Mouse (Mus musculus) heart, embryonic 16.5 days (tissue): ENCODE results near the gene Anks1b. TPM values are rescaled to one million over a fixed set of nuclear protein-coding genes. Genes with fewer than 3 reads are reported as not detected.
A peak's percentile ranks its signal among the peaks of the same experiment; 100 is the strongest.

ENCODE experiments used
- ATAC-seq: fragments of 200-750 bp; cut with Nextera tagmentation; replicated peaks from 2 replicates; pipeline ENCODE4 v1.8.0; 2017; ENCODE audit warnings: moderate number of reproducible peaks; ENCODE audit not compliant: insufficient read depth, low FRiP score; ENCODE audit errors: extremely low read depth
- H3K27ac ChIP-seq: fragments of 300-500 bp; sonication (generic); 2 replicates; pipeline ENCODE4 v1.5.1; 2014; ENCODE audit warnings: mild to moderate bottlenecking, low read length, control low read depth, moderate library complexity
- H3K27me3 ChIP-seq: fragments of 300-500 bp; sonication (generic); 2 replicates; pipeline ENCODE4 v1.6.1; 2014; ENCODE audit warnings: low read length, mixed read lengths; ENCODE audit not compliant: control insufficient read depth, insufficient read depth
- H3K36me3 ChIP-seq: fragments of 300-500 bp; sonication (generic); 2 replicates; pipeline ENCODE4 v1.6.1; 2014; ENCODE audit not compliant: control insufficient read depth, insufficient read depth
- H3K4me1 ChIP-seq: fragments of 300-500 bp; sonication (generic); 2 replicates; pipeline ENCODE4 v1.6.1; 2014; ENCODE audit warnings: low read length, mixed read lengths; ENCODE audit not compliant: control insufficient read depth, insufficient read depth
- H3K4me2 ChIP-seq: fragments of 300-500 bp; sonication (generic); 2 replicates; pipeline ENCODE4 v1.6.1; 2014; ENCODE audit warnings: low read depth, mild to moderate bottlenecking, control low read depth, low read length
- H3K4me3 ChIP-seq: fragments of 300-500 bp; sonication (generic); 2 replicates; pipeline ENCODE4 v1.5.1; 2014; ENCODE audit warnings: mild to moderate bottlenecking, control low read depth, low read length
- H3K9ac ChIP-seq: fragments of 300-500 bp; sonication (generic); 2 replicates; pipeline ENCODE4 v1.6.1; 2014; ENCODE audit warnings: low read length, control low read depth
- H3K9me3 ChIP-seq: fragments of 300-500 bp; sonication (generic); replicated peaks from 2 replicates; pipeline ENCODE4 v1.6.1; 2016; ENCODE audit warnings: low read length; ENCODE audit not compliant: control insufficient read depth
- WGBS: fragments of 180-500 bp; shearing (Covaris S2); extraction: QIAGEN DNeasy Blood & Tissue Kit; methylation state at CpG from one replicate; pipeline ENCODE4 v1.1.7; 2014; 5-methylcytosine and 5-hydroxymethylcytosine counted together
- polyA plus RNA-seq: library from polyadenylated mRNA; unstranded; fragments of >200 nt; fragmentation: Nextera tagmentation; extraction: Ambion mirVana; gene quantifications from 2 replicates; pipeline ENCODE4 v1.2.1, GENCODE M21; 2015

The Anks1b gene
- polyA plus RNA-seq, 1 experiment from 2014 or later, result 0.13 TPM

GRCm38 (mm10) chr10:90960374-90960773 lies 1087.1 kb downstream of the Anks1b start:
- 67% methylated on average over 7 of the region's 7 CpGs for WGBS
- Histone ChIP-seq H3K9ac (no peak overlapping the region), H3K27ac (no peak overlapping the region), H3K27me3 (peaks cover 5% of the 10 kb centered on the region), H3K4me3 (no peak overlapping the region), H3K4me1 (no peaks in the 10 kb centered on the region), H3K4me2 (no peak overlapping the region), H3K9me3 (no peaks in the 10 kb centered on the region), H3K36me3 (no peaks in the 10 kb centered on the region)
- no peak for ATAC-seq

GRCm38 (mm10) chr10:90964511-90964910 lies 1091.2 kb downstream of the Anks1b start:
- ATAC-seq, result no peak
- Histone ChIP-seq H3K9me3 (no peaks in the 10 kb centered on the region), H3K4me2 (no peak overlapping the region), H3K4me3 (no peak overlapping the region), H3K27ac (no peak overlapping the region), H3K27me3 (peaks cover 43% of the 10 kb centered on the region), H3K36me3 (no peaks in the 10 kb centered on the region), H3K4me1 (0 out of 2 replicates have a peak, but pooled peaks cover under 1% of the 10 kb centered on the region), H3K9ac (no peak overlapping the region)
- 20% methylated on average over 9 of the region's 9 CpGs for WGBS

- H3K4me3 ChIP-seq, result no peak overlapping the region
- H3K9me3 ChIP-seq, result no peaks in the 10 kb centered on the region
- H3K27ac ChIP-seq, result no peak overlapping the region
- no peaks in the 10 kb centered on the region for H3K36me3 ChIP-seq
- peaks cover 7% of the 10 kb centered on the region; the same call in 1 of the 2 replicates for H3K4me1 ChIP-seq
- no peak overlapping the region for H3K9ac ChIP-seq
- 57% methylated on average over 14 of the region's 14 CpGs for WGBS
- peaks cover 45% of the 10 kb centered on the region for H3K27me3 ChIP-seq
- ATAC-seq, result no peak
- H3K4me2 ChIP-seq, result no peak overlapping the region
These were observed 1092.5 kb downstream of the Anks1b start for GRCm38 (mm10) chr10:90965671-90966315.

- no peak for ATAC-seq
- no peak overlapping the region for H3K4me3 ChIP-seq
- H3K36me3 ChIP-seq, result no peaks in the 10 kb centered on the region
- H3K27me3 ChIP-seq, result peaks cover 45% of the 10 kb centered on the region
- H3K9me3 ChIP-seq, result no peaks in the 10 kb centered on the region
- H3K4me2 ChIP-seq, result no peak overlapping the region
- WGBS, result 16% methylated on average over 9 of the region's 9 CpGs
- peaks cover 7% of the 10 kb centered on the region; the same call in 1 of the 2 replicates for H3K4me1 ChIP-seq
- no peak overlapping the region for H3K9ac ChIP-seq
- H3K27ac ChIP-seq, result no peak overlapping the region
These were observed 1093.5 kb downstream of the Anks1b start for GRCm38 (mm10) chr10:90966821-90967220.

- Histone ChIP-seq H3K4me1 (peaks cover 7% of the 10 kb centered on the region; the same call in 1 of the 2 replicates), H3K36me3 (no peaks in the 10 kb centered on the region), H3K9ac (no peak overlapping the region), H3K27me3 (peaks cover 45% of the 10 kb centered on the region), H3K9me3 (no peaks in the 10 kb centered on the region), H3K4me2 (no peak overlapping the region), H3K27ac (no peak overlapping the region), H3K4me3 (no peak overlapping the region)
- ATAC-seq, result no peak
- 92% methylated on average over 10 of the region's 10 CpGs for WGBS
These were observed 1094.9 kb downstream of the Anks1b start for GRCm38 (mm10) chr10:90968247-90968646.

GRCm38 (mm10) chr10:90969355-90970174 lies 1096.3 kb downstream of the Anks1b start:
- 0 out of 2 replicates have a peak, but pooled peaks have one; percentile 43 for ATAC-seq
- H3K36me3 ChIP-seq, result no peaks in the 10 kb centered on the region
- peak overlapping the region; percentile 96 for H3K4me2 ChIP-seq
- H3K9ac ChIP-seq, result peak overlapping the region; percentile 6
- no peaks in the 10 kb centered on the region for H3K9me3 ChIP-seq
- 4% methylated on average over 72 of the region's 72 CpGs for WGBS
- H3K4me3 ChIP-seq, result peak overlapping the region; percentile 58
- peaks cover 7% of the 10 kb centered on the region; the same call in 1 of the 2 replicates for H3K4me1 ChIP-seq
- H3K27ac ChIP-seq, result no peak overlapping the region
- H3K27me3 ChIP-seq, result peaks cover 47% of the 10 kb centered on the region

GRCm38 (mm10) chr10:90970560-90970959 lies 1097.3 kb downstream of the Anks1b start:
- peaks cover 7% of the 10 kb centered on the region; the same call in 1 of the 2 replicates for H3K4me1 ChIP-seq
- WGBS, result 49% methylated on average over 4 of the region's 4 CpGs
- no peaks in the 10 kb centered on the region for H3K36me3 ChIP-seq
- no peaks in the 10 kb centered on the region for H3K9me3 ChIP-seq
- no peak overlapping the region for H3K27ac ChIP-seq
- no peak overlapping the region for H3K4me3 ChIP-seq
- H3K4me2 ChIP-seq, result no peak overlapping the region
- H3K9ac ChIP-seq, result no peak overlapping the region
- ATAC-seq, result no peak
- peaks cover 40% of the 10 kb centered on the region for H3K27me3 ChIP-seq

GRCm38 (mm10) chr10:90974084-90974483 lies 1100.8 kb downstream of the Anks1b start:
- no peaks in the 10 kb centered on the region for H3K36me3 ChIP-seq
- no peak overlapping the region for H3K4me2 ChIP-seq
- no peaks in the 10 kb centered on the region for H3K9me3 ChIP-seq
- no peak overlapping the region for H3K4me3 ChIP-seq
- ATAC-seq, result no peak
- peaks cover 7% of the 10 kb centered on the region; the same call in 1 of the 2 replicates for H3K4me1 ChIP-seq
- peaks cover 7% of the 10 kb centered on the region for H3K27me3 ChIP-seq
- WGBS, result 54% methylated on average over 2 of the region's 2 CpGs
- no peak overlapping the region for H3K27ac ChIP-seq
- H3K9ac ChIP-seq, result no peak overlapping the region

GRCm38 (mm10) chr10:90974491-90974890 lies 1101.2 kb downstream of the Anks1b start:
- H3K4me2 ChIP-seq, result no peak overlapping the region
- H3K27me3 ChIP-seq, result peaks cover 4% of the 10 kb centered on the region
- 71% methylated on average over 6 of the region's 6 CpGs for WGBS
- no peaks in the 10 kb centered on the region for H3K36me3 ChIP-seq
- peaks cover 7% of the 10 kb centered on the region; the same call in 1 of the 2 replicates for H3K4me1 ChIP-seq
- H3K27ac ChIP-seq, result no peak overlapping the region
- no peaks in the 10 kb centered on the region for H3K9me3 ChIP-seq
- ATAC-seq, result no peak
- no peak overlapping the region for H3K4me3 ChIP-seq
- H3K9ac ChIP-seq, result no peak overlapping the region
